Mouse (Mus musculus): ENCODE results near the gene Bicd1. TPM values are rescaled to one million over a fixed set of nuclear protein-coding genes. Genes with fewer than 3 reads are reported as not detected.

The Bicd1 gene
- polyA plus RNA-seq, 1 experiment from 2014 or later = 4.6 TPM

GRCm38 (mm10) chr6:149585708-149586504, 177.2 kb downstream of the Bicd1 start:
- DNase-seq (ENCODE audit: low spot score) = no peak
- no peaks in the 10 kb centered on the region for H3K27me3 ChIP-seq (replicated peaks; ENCODE audit: control insufficient read depth, insufficient read depth, low read length)
- H3K27ac ChIP-seq (replicated peaks; ENCODE audit: low read depth, low read length) = no peak overlapping the region
- H3K4me1 ChIP-seq (ENCODE audit: control insufficient read depth, insufficient read depth, low read length) = no peaks in the 10 kb centered on the region
- 95% methylated on average over 7 of the region's 7 CpGs for WGBS
- no peak overlapping the region for H3K9ac ChIP-seq (ENCODE audit: low read depth, low read length)
- no peak overlapping the region for H3K4me2 ChIP-seq (ENCODE audit: low read depth, low read length)
- peaks cover 30% of the 10 kb centered on the region for H3K9me3 ChIP-seq (ENCODE audit: control insufficient read depth, low read length)
- peaks cover 4% of the 10 kb centered on the region; the same call in 1 of the 2 replicates for H3K36me3 ChIP-seq (ENCODE audit: control insufficient read depth, insufficient read depth, low read length)
- ATAC-seq (ENCODE audit: low read depth) = no peak
- H3K4me3 ChIP-seq (ENCODE audit: low read depth, low read length) = no peak overlapping the region

Small RNAs within 50 kb of the gene (microRNA-seq; reads per million reads assigned to microRNA genes)
- gene Gm24307 (ENCODE audit: borderline number of aligned reads) = not detected

Other genes with a start within 250 kb of the Bicd1 start
- 27.1 and 30.5 TPM in 2 replicates for gene Amn1, start 220.2 kb upstream of the Bicd1 start, polyA plus RNA-seq (2014; fragmentation: Nextera tagmentation; extraction: Ambion mirVana)
- 38.4 and 41.2 TPM in 2 replicates for gene Resf1, start 99.5 kb upstream of the Bicd1 start, polyA plus RNA-seq (2014; fragmentation: Nextera tagmentation; extraction: Ambion mirVana)

All from embryonic facial prominence, embryonic 14.5 days (tissue).